Mouse (Mus musculus) monocyte, adult 5-6 weeks (primary cell): ENCODE results near the gene Gm45785. TPM values are rescaled to one million over a fixed set of nuclear protein-coding genes. Genes with fewer than 3 reads are reported as not detected.

Source experiments
- ATAC-seq: fragments of 153-309, 156-312 bp; replicated peaks from 2 replicates; pipeline ENCODE4 v1.8.0; 2017; ENCODE audit warnings: mild to moderate bottlenecking; ENCODE audit not compliant: low TSS enrichment, insufficient number of reproducible peaks, severe bottlenecking, poor library complexity, low FRiP score
- total RNA-seq: library from RNA; stranded (forward); fragments of 200-1000, 200-491, 200-594 nt; gene quantifications from 3 replicates; pipeline ENCODE4 v1.2.3, GENCODE M21; 2017

The Gm45785 gene
- total RNA-seq, 1 experiment from 2014 or later = 9.3 TPM

DNA sequence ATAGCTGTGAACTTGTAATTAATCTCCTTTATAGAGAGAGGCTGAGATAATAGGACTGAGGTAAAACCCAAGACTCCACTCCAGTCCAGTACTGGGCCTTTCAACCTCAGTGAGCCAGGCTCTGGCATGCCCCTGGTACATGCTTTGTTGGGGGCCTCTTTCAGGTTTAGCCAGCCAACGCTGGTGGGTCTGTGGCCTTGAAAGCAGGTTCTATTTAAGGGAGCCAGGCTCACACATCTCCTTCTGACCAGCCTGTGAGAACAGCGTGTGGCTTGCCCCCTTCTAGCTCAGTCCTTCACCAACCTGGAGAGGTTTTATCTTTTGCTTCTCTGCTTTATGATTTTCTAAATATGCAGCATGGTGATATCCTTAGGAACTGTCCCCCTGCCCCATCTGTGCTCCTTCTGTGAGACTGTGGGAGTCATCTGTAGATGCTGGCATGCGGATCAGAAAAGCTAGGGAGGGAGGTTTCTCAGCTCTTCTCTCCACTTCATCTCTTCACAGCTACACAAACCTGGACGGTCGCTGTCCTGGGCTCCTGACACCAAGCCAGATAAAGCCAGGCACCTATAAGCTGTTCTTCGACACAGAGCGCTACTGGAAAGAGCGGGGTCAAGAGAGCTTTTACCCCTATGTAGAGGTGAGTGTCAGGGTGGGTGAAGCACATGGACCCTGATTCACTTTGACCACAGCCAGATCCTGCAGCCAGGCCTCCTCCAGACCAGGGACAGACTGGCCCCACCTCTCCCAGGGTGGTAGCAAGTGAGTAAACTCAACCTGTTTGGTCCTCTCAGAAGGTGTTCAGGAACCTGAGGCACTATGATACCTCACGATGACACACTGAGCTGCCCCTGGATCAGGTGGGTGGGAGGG is 19.7 kb downstream of the Gm45785 start:
- ATAC-seq = no peak

- ATAC-seq = no peak
Measured at GRCm38 (mm10) chr7:140835758-140836087, 20.4 kb downstream of the Gm45785 start.

GRCm38 (mm10) chr7:140834968-140835757 is 21.0 kb downstream of the Gm45785 start, which contains the start of gene Urah:
Gene Urah (plus strand): TSS chr7:140835018.
- ATAC-seq = no peak

GRCm38 (mm10) chr7:140833341-140833740 is 22.8 kb downstream of the Gm45785 start:
- no peak for ATAC-seq

DNA sequence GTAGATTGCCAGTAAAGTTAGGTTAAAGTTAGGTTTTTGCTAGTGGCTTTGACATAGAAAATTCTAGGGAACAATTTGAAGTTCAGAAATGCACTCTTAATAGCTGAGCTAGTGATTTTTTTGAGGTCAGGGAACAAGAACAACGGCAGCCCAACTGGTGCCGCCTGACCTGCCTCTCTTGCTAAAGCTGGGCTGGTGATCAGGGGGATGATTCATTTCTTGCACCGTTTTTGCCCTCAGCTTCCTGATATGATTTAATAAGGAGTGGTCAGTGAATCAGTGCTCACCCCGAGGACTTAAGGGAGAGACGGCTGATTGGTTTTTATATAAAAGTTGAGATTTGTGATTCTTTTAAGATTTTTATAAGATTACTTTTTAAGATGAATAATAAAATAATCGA is 24.7 kb downstream of the Gm45785 start:
- ATAC-seq = no peak

DNA sequence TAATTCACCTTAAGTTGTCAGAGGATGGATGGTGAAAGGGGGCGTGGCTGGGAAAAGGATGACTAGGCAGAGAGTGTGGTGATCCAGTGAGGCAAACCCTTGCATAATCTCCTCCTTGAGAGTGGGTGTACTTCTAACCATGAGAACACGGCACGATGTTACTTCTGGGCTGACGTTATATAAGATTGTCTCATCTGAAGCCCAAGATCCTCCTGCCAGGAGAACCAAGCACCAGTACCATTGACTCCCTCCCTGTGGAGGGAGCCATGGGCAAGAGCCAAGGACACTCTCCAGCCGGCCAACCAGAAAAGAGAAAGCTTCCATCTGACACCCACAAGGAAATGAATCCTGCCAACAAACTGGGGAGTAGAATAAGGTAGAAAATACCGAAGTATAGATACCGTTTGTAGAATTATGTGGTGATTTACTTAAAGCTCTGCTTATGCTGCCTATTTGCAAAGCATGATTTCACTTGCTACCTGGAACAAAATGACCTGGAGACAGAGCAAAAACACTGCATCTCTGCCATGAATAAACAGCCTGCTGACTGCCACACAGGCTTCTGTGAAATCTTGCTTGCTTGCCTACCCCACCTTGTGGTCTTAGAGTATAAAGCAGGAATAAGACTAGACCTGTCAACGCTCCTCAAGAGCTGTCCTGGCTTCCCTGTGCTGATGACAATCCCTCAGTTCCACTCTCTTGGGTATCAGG is 27.8 kb downstream of the Gm45785 start:
- ATAC-seq = peak; percentile 27; the same call in 1 of the 2 replicates

DNA sequence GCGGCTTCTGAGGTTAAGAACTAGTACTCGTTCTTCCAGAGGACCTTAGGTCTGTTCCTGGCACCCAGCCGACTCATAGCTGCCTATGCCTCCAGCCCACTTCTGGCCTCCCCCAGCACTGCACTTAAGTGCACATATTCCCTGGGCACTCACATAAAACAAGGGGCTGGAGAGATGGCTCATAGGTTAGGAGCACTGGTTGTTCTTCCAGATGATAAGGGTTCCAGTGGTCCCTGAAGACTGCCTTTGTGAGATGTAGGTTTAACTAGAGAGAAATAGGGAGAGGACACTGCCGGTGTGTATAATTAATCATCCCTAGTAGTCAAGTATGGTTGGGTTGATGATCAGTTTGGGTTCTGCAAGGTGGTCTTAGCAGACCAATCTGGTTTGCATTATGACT is 33.4 kb downstream of the Gm45785 start:
- no peak for ATAC-seq

GRCm38 (mm10) chr7:140821653-140822329 is 34.3 kb downstream of the Gm45785 start, which contains the start of gene Zfp941:
Gene Zfp941 (minus strand): TSS chr7:140822178.
- 0 out of 2 replicates have a peak, but pooled peaks have one; percentile 31 for ATAC-seq

GRCm38 (mm10) chr7:140821305-140821652 is 34.9 kb downstream of the Gm45785 start:
- ATAC-seq = no peak

DNA sequence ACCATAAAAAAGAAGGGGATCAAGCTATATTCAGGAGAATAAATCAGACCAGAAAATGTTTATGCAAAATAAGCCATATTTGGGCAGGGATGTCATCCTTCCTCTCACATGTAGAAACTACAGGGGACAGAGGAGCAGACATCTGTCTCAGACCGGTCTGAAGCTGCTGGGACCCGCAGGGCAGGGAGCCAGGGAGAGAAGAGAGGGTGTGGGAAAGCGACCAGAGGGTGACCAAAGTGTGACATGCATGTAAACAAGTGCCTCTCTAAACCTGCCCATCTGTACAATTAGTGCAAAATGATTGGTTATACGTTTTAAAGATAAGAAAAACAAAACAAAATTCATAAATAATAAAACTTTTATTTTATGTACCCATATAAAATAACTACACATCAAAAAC is 36.0 kb downstream of the Gm45785 start:
- ATAC-seq = no peak

- no peak for ATAC-seq
Measured at GRCm38 (mm10) chr7:140812850-140813249, 43.3 kb downstream of the Gm45785 start.

DNA sequence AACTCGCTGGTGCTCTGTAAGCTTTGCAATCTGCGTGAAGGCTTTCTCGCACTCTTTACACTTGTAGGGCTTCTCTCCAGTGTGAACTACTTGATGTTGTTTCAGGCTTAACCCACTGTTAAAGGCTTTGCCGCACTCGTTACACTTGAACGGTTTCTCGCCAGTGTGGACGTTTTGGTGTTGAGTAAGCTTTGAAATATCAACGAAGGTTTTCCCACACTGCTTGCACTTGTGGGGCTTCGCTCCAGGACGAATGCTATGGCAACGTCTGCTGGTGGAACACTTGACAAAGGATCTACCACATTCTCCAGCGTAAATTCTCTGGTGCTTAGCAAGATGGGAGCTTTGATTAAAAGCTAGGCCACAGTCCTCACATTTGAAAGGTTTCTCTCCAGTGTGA is 44.4 kb downstream of the Gm45785 start:
- ATAC-seq = no peak

DNA sequence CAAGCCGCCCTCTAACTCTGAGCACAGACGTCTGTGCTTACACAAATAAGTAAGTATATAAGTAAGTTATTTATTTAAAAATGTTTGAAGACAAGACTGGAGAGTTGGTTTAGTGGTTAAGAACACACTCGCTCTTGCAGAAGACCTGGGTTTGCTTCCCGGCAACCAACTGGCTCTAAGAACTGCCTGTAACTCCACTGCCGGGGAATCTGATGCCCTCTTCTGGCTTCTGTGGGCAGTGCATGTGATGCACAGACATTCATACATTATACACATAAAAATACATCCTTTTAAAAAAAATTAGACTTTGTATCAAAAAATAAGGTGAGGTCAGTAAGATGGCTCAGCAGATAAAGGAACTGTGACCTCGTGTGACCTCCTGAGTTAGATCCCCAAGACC is 45.6 kb downstream of the Gm45785 start:
- ATAC-seq = no peak

GRCm38 (mm10) chr7:140805704-140806103 is 50.4 kb downstream of the Gm45785 start:
- ATAC-seq = peak; percentile 47; the same call in 1 of the 2 replicates

DNA sequence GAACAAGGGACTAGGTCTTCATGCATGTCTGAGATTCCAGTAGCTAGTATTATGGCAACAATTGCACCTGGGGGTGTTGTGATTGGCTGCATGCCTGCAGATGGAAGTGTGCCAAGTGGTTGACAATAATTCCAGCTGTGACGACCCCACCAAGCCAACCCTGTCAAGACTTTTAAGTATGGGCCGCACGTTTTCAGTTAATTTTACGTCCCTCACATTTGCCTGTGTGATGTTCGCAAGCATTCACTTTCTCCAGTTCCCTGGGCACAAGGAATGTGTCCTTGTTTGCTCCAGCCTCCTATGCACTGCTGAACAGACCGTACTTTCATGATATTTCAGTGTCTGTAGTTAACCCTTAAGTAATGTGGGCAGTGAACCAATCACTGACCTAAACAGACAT is 53.5 kb downstream of the Gm45785 start:
- no peak for ATAC-seq

DNA sequence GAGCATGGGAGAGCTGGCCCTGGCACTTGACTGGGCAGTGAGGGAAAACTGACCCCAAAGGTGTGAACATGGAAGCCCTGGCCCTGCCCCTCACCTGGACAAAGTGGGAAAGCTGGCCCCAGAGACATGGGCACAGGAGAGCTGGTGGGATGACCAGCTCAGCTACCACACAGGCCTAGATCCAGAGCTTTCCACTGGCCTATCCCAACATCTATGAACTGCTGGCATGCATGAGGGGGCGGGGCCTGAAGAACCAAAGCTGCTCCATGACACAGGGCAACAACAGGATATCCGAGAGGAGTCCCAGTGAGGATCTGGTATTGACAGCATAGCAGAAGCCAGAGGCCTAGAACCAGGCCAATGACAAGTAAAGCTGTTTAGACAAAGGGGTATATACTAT is 57.9 kb downstream of the Gm45785 start:
- no peak for ATAC-seq

DNA sequence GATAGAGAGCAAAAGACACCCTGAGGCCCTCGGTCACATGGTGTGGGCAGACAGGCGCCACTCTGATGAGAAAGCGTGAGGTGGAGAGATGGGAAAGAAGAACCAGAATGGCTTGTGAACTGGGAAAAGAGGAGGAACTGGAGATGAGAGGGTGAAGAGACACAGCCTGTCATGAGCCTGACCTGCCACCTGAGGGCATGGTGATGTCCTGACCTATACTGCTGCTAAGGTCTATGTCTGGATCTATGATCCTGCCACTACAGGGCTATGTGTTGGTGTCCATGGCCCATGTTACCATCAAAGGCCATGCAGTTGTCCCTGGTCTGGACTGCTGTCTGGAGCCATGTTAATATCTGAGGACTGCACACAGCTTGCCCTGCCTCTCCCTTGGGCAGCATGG is 58.5 kb downstream of the Gm45785 start:
- ATAC-seq = no peak

DNA sequence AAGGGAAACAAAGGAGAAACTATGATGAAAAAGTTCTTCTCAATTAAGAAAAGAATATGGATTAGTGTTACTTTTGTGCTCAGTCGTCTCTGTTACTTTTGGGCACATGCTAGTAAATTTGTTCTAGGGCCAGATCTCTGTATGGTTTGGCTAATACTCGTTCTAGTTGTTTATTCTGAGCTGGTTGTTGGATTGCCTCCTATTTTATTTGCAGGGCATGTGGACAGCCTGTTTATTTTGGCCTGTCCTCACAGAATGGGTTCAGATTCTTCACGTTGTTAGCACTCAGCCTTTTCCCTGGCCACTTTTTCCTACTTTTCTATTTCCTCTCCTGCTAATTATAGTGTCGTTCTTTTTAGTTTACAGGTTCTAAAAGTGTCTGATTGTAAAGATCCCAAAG is 62.6 kb downstream of the Gm45785 start:
- ATAC-seq = no peak

DNA sequence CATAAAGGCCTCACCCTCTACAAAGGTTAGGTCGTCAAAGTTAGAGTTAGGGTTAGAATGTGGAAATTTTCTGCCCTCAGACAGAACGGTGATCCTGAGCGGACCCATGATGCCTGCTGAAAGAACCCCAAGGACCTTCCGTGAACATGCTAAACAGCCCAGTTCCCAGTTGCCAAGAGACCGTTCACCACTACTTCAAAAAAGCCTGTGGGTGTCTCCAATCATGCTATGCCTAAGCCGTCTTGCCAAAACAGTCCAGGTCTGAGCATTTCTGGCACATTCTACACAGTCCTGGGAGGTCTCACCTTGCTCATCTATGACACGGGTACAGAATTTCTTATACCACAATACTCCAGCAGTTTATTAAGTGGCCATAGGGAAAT is 68.1 kb downstream of the Gm45785 start:
- ATAC-seq = no peak
